Mouse (Mus musculus) neural tube, embryonic 11.5 days (tissue): ENCODE results near the gene Pde4c. TPM values are rescaled to one million over a fixed set of nuclear protein-coding genes. Genes with fewer than 3 reads are reported as not detected.

ENCODE experiments used
- ATAC-seq: fragments of 200-750 bp; cut with Nextera tagmentation; 2 replicates; pipeline ENCODE4 v1.8.0; 2017; ENCODE audit warnings: moderate number of reproducible peaks, mild to moderate bottlenecking, moderate TSS enrichment, moderate library complexity; ENCODE audit not compliant: insufficient read depth, low FRiP score, low TSS enrichment
- DNase-seq: peaks from one replicate; pipeline ENCODE4 v3.0.0-alpha.2; 2015; ENCODE audit warnings: low spot score
- H3K27ac ChIP-seq: fragments of 300-500 bp; sonication (generic); 2 replicates; pipeline ENCODE4 v1.5.1; 2014; ENCODE audit warnings: low read depth, mild to moderate bottlenecking, low read length
- H3K27me3 ChIP-seq: fragments of 300-500 bp; sonication (generic); 2 replicates; pipeline ENCODE4 v1.6.1; 2014; ENCODE audit warnings: mild to moderate bottlenecking, low read length, mixed read lengths; ENCODE audit not compliant: control insufficient read depth, insufficient read depth
- H3K36me3 ChIP-seq: fragments of 300-500 bp; sonication (generic); 2 replicates; pipeline ENCODE4 v1.6.1; 2014; ENCODE audit warnings: mild to moderate bottlenecking, low read length, moderate library complexity, mixed read lengths; ENCODE audit not compliant: control insufficient read depth, insufficient read depth
- H3K4me1 ChIP-seq: fragments of 300-500 bp; sonication (generic); 2 replicates; pipeline ENCODE4 v1.6.1; 2014; ENCODE audit warnings: low read length, mixed read lengths; ENCODE audit not compliant: control insufficient read depth, insufficient read depth
- H3K4me2 ChIP-seq: fragments of 300-500 bp; sonication (generic); 2 replicates; pipeline ENCODE4 v1.6.1; 2014; ENCODE audit warnings: low read depth, mild to moderate bottlenecking, moderate library complexity
- H3K4me3 ChIP-seq: fragments of 300-500 bp; sonication (generic); 2 replicates; pipeline ENCODE4 v1.5.1; 2014; ENCODE audit warnings: low read depth, low read length
- H3K9ac ChIP-seq: fragments of 300-500 bp; sonication (generic); 2 replicates; pipeline ENCODE4 v1.6.1; 2014; ENCODE audit warnings: mild to moderate bottlenecking, low read length
- H3K9me3 ChIP-seq: fragments of 300-500 bp; sonication (generic); 2 replicates; pipeline ENCODE4 v1.6.1; 2016; ENCODE audit warnings: low read length; ENCODE audit not compliant: control insufficient read depth
- WGBS: fragments of 180-500 bp; shearing (Covaris S2); extraction: QIAGEN DNeasy Blood & Tissue Kit; methylation state at CpG from one replicate; pipeline ENCODE4 v1.1.7; 2014; 5-methylcytosine and 5-hydroxymethylcytosine counted together
- polyA plus RNA-seq: library from polyadenylated mRNA; unstranded; fragments of >200 nt; fragmentation: Nextera tagmentation; extraction: Ambion mirVana; gene quantifications from 2 replicates; pipeline ENCODE4 v1.2.1, GENCODE M21; 2014

Pde4c gene
- polyA plus RNA-seq, 1 experiment from 2014 or later, result 0.42 TPM

DNA sequence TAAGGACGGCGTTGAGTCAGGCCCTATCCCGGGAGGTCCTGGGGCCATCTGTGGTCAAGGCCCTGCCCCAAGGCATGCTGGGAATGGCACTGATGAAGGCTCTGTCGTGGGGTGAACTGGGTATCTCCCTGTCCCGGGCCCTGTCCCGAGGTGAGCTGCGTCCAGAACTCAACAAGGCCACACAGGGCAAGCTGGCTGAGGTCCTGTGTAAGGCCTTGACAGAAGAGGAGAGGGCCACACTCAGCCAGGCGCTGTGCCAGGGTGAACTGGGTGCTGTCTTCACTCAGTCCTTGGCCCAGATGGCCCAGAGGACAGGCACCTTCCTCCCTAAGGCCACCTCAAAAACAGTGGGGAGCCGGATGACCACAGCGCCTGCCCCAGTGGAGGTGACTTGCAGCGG lies 12.5 kb upstream of the Pde4c start:
- no peaks in the 10 kb centered on the region for H3K27me3 ChIP-seq
- H3K4me3 ChIP-seq, result no peak overlapping the region
- no peak overlapping the region for H3K27ac ChIP-seq
- H3K9me3 ChIP-seq, result no peaks in the 10 kb centered on the region
- ATAC-seq (no peak), DNase-seq (no peak)
- no peaks in the 10 kb centered on the region for H3K36me3 ChIP-seq
- no peak overlapping the region for H3K9ac ChIP-seq
- no peaks in the 10 kb centered on the region for H3K4me1 ChIP-seq
- 87% methylated on average over 11 of the region's 11 CpGs for WGBS
- no peak overlapping the region for H3K4me2 ChIP-seq

- Histone ChIP-seq H3K4me3 (no peak overlapping the region), H3K27me3 (no peaks in the 10 kb centered on the region), H3K9me3 (no peaks in the 10 kb centered on the region), H3K4me2 (no peak overlapping the region), H3K27ac (no peak overlapping the region), H3K4me1 (no peaks in the 10 kb centered on the region), H3K36me3 (no peaks in the 10 kb centered on the region), H3K9ac (no peak overlapping the region)
- DNase-seq, result no peak
- WGBS, result 79% methylated on average over 7 of the region's 7 CpGs
- ATAC-seq, result no peak
Observed at GRCm38 (mm10) chr8:70713991-70714390, 9.5 kb upstream of the Pde4c start.

- Histone ChIP-seq H3K4me1 (no peaks in the 10 kb centered on the region), H3K4me2 (no peak overlapping the region), H3K9me3 (no peaks in the 10 kb centered on the region), H3K27ac (no peak overlapping the region), H3K4me3 (no peak overlapping the region), H3K36me3 (no peaks in the 10 kb centered on the region), H3K9ac (no peak overlapping the region), H3K27me3 (no peaks in the 10 kb centered on the region)
- DNase-seq (no peak), ATAC-seq (no peak)
- 55% methylated on average over 2 of the region's 2 CpGs for WGBS
Observed at GRCm38 (mm10) chr8:70715086-70715485, 8.4 kb upstream of the Pde4c start.

DNA sequence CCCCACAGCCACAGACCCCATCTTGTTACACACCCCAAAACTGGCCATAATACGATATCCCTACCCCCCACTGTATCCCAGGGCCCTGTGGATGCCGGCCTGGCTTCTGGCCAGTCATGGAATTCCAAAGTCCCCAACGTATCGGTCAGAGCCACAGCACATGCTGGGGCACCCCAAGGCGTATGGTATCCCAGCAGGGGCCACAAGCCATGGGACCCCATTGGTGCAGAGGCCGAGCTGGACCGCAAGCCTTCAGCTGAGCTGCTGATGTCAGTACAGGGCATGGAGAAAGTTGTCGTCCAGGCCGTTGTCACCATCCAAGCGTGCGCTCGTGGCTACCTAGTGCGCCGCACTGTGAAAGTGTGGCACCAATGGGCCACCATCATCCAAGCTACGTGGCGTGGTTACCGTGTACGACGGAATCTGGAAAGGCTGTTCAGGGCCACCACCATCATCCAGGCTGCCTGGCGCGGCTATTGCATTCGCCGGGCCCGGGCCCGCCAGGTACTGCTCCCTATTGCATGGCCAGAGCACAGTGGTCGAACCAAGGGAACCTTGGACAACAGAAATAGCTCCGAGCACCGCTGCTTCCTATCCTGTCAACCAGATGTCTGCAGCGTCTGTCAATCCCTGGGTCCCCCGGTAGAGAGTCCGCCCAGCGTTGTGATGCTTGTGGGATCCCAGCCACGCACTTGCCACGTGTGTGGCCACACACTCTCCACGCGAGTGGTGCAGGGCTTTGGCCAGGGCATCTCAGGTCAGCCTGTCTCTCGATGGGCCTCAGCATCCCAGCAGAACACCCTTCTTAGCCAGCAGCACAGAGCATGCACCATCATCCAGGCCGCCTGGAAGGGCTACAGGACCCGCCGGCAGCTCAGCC lies 6.8 kb upstream of the Pde4c start:
- DNase-seq, result no peak
- Histone ChIP-seq H3K4me1 (no peaks in the 10 kb centered on the region), H3K4me2 (no peak overlapping the region), H3K36me3 (no peaks in the 10 kb centered on the region), H3K9me3 (no peaks in the 10 kb centered on the region), H3K9ac (no peak overlapping the region), H3K27me3 (no peaks in the 10 kb centered on the region), H3K27ac (no peak overlapping the region), H3K4me3 (no peak overlapping the region)
- 85% methylated on average over 40 of the region's 40 CpGs for WGBS
- ATAC-seq, result no peak

DNA sequence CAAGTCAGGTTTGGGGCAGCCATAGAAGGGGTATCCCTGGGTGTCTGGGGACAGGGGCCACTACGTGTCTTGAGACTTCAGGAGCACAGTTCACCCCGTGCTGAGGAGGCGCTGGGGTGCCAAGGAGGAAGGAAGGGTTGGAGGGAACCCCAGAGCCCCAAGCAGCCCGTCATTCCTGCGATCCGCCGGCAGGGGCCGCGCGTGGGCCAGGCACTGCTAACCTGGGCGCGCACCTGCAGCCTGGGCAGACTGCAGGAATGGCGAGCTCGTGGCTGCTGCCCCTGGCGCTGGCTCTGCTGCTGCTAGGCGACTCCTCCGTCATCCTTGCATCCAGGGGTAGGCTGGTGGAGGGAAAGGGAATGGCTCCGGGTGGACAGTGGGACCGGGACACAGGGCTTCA lies 5.2 kb upstream of the Pde4c start, which contains the start of gene Gm3336:
Gm3336 (plus strand) TSS at position 247 of the 400 bp plus-strand sequence.
- no peaks in the 10 kb centered on the region for H3K27me3 ChIP-seq
- ATAC-seq, result no peak
- H3K9ac ChIP-seq, result no peak within 1 kb of the TSS
- 1% methylated on average over 18 of the region's 19 CpGs for WGBS
- no peak within 1 kb of the TSS for H3K27ac ChIP-seq
- no peaks in the 10 kb centered on the region for H3K4me1 ChIP-seq
- peak; percentile 54 for DNase-seq
- H3K36me3 ChIP-seq, result no peaks in the 10 kb centered on the region
- no peak within 1 kb of the TSS for H3K4me3 ChIP-seq
- no peak within 1 kb of the TSS for H3K4me2 ChIP-seq
- no peaks in the 10 kb centered on the region for H3K9me3 ChIP-seq

GRCm38 (mm10) chr8:70719796-70720270 lies 3.7 kb upstream of the Pde4c start:
- H3K4me2 ChIP-seq, result no peak overlapping the region
- H3K9me3 ChIP-seq, result no peaks in the 10 kb centered on the region
- H3K4me1 ChIP-seq, result no peaks in the 10 kb centered on the region
- no peak for ATAC-seq
- DNase-seq, result no peak
- no peak overlapping the region for H3K27ac ChIP-seq
- no peaks in the 10 kb centered on the region for H3K36me3 ChIP-seq
- WGBS, result 67% methylated on average over 9 of the region's 9 CpGs
- H3K27me3 ChIP-seq, result no peaks in the 10 kb centered on the region
- H3K9ac ChIP-seq, result no peak overlapping the region
- H3K4me3 ChIP-seq, result no peak overlapping the region

- Histone ChIP-seq H3K4me3 (no peak overlapping the region), H3K27ac (no peak overlapping the region), H3K4me1 (no peaks in the 10 kb centered on the region), H3K9ac (no peak overlapping the region), H3K9me3 (no peaks in the 10 kb centered on the region), H3K4me2 (no peak overlapping the region), H3K36me3 (no peaks in the 10 kb centered on the region), H3K27me3 (no peaks in the 10 kb centered on the region)
- WGBS, result 6% methylated on average over 3 of the region's 3 CpGs
- peak; percentile 79 for DNase-seq
- 0 out of 2 replicates have a peak, but pooled peaks have one; percentile 42 for ATAC-seq
Observed at GRCm38 (mm10) chr8:70720739-70721138, 2.8 kb upstream of the Pde4c start.

DNA sequence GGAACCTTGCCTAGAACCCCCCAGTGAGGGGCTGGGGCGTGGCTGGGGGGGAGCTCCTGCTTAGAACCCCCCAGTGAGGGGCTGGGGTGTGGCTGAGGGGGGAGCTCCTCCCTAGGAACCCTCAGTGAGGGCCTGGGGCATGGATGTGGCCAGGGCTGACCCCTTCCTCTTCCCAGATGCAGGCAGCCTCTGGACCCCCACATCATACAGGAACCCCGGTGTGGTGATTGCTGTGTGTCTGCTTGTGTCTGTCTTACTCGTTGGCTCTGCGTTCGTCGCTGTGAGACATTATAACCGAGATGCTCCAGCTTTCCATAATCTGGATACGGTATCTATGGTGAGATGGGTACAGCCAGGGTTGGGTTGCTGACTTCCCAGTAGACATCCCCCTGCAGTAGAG lies 1.9 kb upstream of the Pde4c start:
- no peaks in the 10 kb centered on the region for H3K9me3 ChIP-seq
- 0 out of 2 replicates have a peak, but pooled peaks cover under 1% of the 10 kb centered on the region for H3K27me3 ChIP-seq
- no peaks in the 10 kb centered on the region for H3K36me3 ChIP-seq
- H3K4me1 ChIP-seq, result no peaks in the 10 kb centered on the region
- H3K4me2 ChIP-seq, result no peak overlapping the region
- no peak for ATAC-seq
- H3K4me3 ChIP-seq, result no peak overlapping the region
- H3K9ac ChIP-seq, result no peak overlapping the region
- no peak overlapping the region for H3K27ac ChIP-seq
- no peak for DNase-seq
- WGBS, result 82% methylated on average over 8 of the region's 8 CpGs

GRCm38 (mm10) chr8:70724216-70724615 lies 696 bp downstream of the Pde4c start:
- no peak overlapping the region for H3K4me3 ChIP-seq
- H3K4me2 ChIP-seq, result no peak overlapping the region
- no peak overlapping the region for H3K9ac ChIP-seq
- no peaks in the 10 kb centered on the region for H3K36me3 ChIP-seq
- WGBS, result 80% methylated on average over 12 of the region's 12 CpGs
- no peak overlapping the region for H3K27ac ChIP-seq
- DNase-seq, result no peak
- no peaks in the 10 kb centered on the region for H3K4me1 ChIP-seq
- H3K9me3 ChIP-seq, result no peaks in the 10 kb centered on the region
- peaks cover 10% of the 10 kb centered on the region for H3K27me3 ChIP-seq
- ATAC-seq, result no peak
